Mouse (Mus musculus) olfactory bulb, adult 2 months (tissue): Measurements from ENCODE around the gene Uhrf1.

Experiments
- CTCF ChIP-seq: fragments of 200-500 bp; IDR thresholded peaks from 2 replicates; pipeline ENCODE4 v1.5.1; 2012; ENCODE audit warnings: low read depth, mild to moderate bottlenecking, low read length, moderate library complexity; ENCODE audit not compliant: insufficient read depth
- POLR2A ChIP-seq: fragments of 200-500 bp; IDR thresholded peaks from 2 replicates; pipeline ENCODE4 v1.6.1; 2012; ENCODE audit warnings: mild to moderate bottlenecking, low read depth, low read length, moderate library complexity; ENCODE audit not compliant: insufficient read depth

DNA sequence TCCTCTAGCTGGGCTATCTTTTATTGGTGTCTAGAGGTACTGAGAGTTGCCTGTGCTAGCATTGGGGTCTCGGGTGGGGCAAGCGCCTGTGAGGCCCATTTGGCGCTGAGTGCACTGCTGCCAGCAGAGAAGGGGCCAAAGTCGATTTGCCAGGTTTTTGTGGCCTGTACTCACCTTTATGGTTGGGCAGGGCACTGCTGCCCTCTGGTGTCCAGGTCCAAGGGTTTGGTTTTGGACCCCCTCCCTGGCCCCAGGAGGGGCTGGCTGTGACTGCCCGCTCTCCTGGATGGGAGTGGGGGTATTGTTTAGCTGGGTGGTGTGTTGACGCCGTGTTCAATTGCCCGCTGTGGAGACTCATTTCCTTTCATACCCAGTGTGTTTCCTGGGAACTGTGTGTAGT lies 2.7 kb downstream of the Uhrf1 start:
- TF ChIP-seq CTCF (no peak), POLR2A (no peak)
